Mouse (Mus musculus) MEL (cell line): ENCODE measurements at regions not wholly inside any gene's neighbourhood (a gene's known extent, or its start where the extent isn't known, plus 50 kb on each side); places are given as distances from the start of the nearest gene placed in this dataset.

Experiments used
- DNase-seq: peaks from one replicate; pipeline ENCODE4 v3.0.0; 2011; ENCODE audit warnings: low read depth, low spot score
- H3K27ac ChIP-seq: 2 replicates; pipeline ENCODE4 v1.5.1; 2012; ENCODE audit warnings: low read depth, mild to moderate bottlenecking, control low read depth, low read length, moderate library complexity; ENCODE audit not compliant: control insufficient read depth
- H3K27me3 ChIP-seq, 2 experiments: fragments of 150-350 bp in 1 of 2; sonication (generic) in 1 of 2; 2 replicates each; pipeline ENCODE4 v1.6.1; 2012; ENCODE audit warnings: low read length in 2 of 2, mild to moderate bottlenecking in 2 of 2, improper control_type of control experiment in 1 of 2, moderate library complexity in 1 of 2; ENCODE audit not compliant: insufficient read depth in 2 of 2, control insufficient read depth in 1 of 2
- H3K36me3 ChIP-seq, 2 experiments: 2 replicates each; pipeline ENCODE4 v1.6.1; 2012 to 2014; ENCODE audit warnings: low read length in 2 of 2, improper control_type of control experiment in 1 of 2, inconsistent platforms in 1 of 2, mild to moderate bottlenecking in 1 of 2; ENCODE audit not compliant: insufficient read depth in 2 of 2, control insufficient read depth in 1 of 2
- H3K4me1 ChIP-seq, 2 experiments: fragments of 150-350 bp in 1 of 2; sonication (generic) in 1 of 2; 2 replicates each; pipeline ENCODE4 v1.6.1; 2012; ENCODE audit warnings: low read length in 2 of 2, improper control_type of control experiment in 1 of 2, mild to moderate bottlenecking in 1 of 2; ENCODE audit not compliant: insufficient read depth in 2 of 2, control insufficient read depth in 1 of 2
- H3K4me3 ChIP-seq, 2 experiments: fragments of 150-350 bp in 1 of 2; sonication (generic) in 1 of 2; 2 replicates each; pipeline ENCODE4 v1.5.1; 2012; ENCODE audit warnings: low read depth in 2 of 2, low read length in 2 of 2, mild to moderate bottlenecking in 2 of 2, moderate library complexity in 2 of 2, control low read depth in 1 of 2, improper control_type of control experiment in 1 of 2; ENCODE audit not compliant: control insufficient read depth in 1 of 2, insufficient read depth in 1 of 2
- H3K79me2 ChIP-seq: 2 replicates; pipeline ENCODE4 v1.6.1; 2012; ENCODE audit warnings: mild to moderate bottlenecking, low read length, moderate library complexity; ENCODE audit not compliant: control insufficient read depth, poor library complexity, insufficient read depth
- H3K9ac ChIP-seq: 2 replicates; pipeline ENCODE4 v1.6.1; 2012; ENCODE audit warnings: low read depth, mild to moderate bottlenecking, control low read depth, low read length, moderate library complexity; ENCODE audit not compliant: control insufficient read depth, poor library complexity, severe bottlenecking
- H3K9me3 ChIP-seq: fragments of 150-350 bp; sonication (generic); replicated peaks from 2 replicates; pipeline ENCODE4 v1.6.1; 2012; ENCODE audit warnings: mild to moderate bottlenecking, low read length, improper control_type of control experiment, moderate library complexity; ENCODE audit not compliant: insufficient read depth
- BHLHE40 ChIP-seq: IDR thresholded peaks from 2 replicates; pipeline ENCODE4 v1.6.1; 2012; ENCODE audit warnings: low read depth, mild to moderate bottlenecking, inconsistent platforms, low read length, improper control_type of control experiment, borderline replicate concordance
- CHD1 ChIP-seq: IDR thresholded peaks from 2 replicates; pipeline ENCODE4 v1.6.1; 2012; ENCODE audit warnings: low read depth, mild to moderate bottlenecking, inconsistent platforms, low read length, improper control_type of control experiment
- CHD2 ChIP-seq: IDR thresholded peaks from 2 replicates; pipeline ENCODE4 v1.6.1; 2011; ENCODE audit warnings: low read length, improper control_type of control experiment
- CTCF ChIP-seq, 3 experiments: IDR thresholded peaks in 2 of 3; conservative IDR thresholded peaks in 1 of 3; 2 replicates each; pipeline ENCODE4 v1.5.1; 2011 to 2012; ENCODE audit warnings: low read length in 3 of 3, low read depth in 2 of 3, mild to moderate bottlenecking in 2 of 3, improper control_type of control experiment in 1 of 3, inconsistent platforms in 1 of 3, mixed read lengths in 1 of 3, moderate library complexity in 1 of 3; ENCODE audit not compliant: control insufficient read depth in 1 of 3, insufficient read depth in 1 of 3, poor library complexity in 1 of 3, severe bottlenecking in 1 of 3
- E2F4 ChIP-seq: IDR thresholded peaks from 2 replicates; pipeline ENCODE4 v1.6.1; 2011; ENCODE audit warnings: low read depth, low read length, improper control_type of control experiment, borderline replicate concordance
- ETS1 ChIP-seq: IDR thresholded peaks from 2 replicates; pipeline ENCODE4 v1.6.1; 2012; ENCODE audit warnings: low read depth, mild to moderate bottlenecking, inconsistent platforms, low read length, improper control_type of control experiment, moderate library complexity
- GABPA ChIP-seq: IDR thresholded peaks from 2 replicates; pipeline ENCODE4 v1.6.1; 2012; ENCODE audit warnings: low read depth, mild to moderate bottlenecking, inconsistent platforms, low read length, improper control_type of control experiment, moderate library complexity
- MAZ ChIP-seq: IDR thresholded peaks from 2 replicates; pipeline ENCODE4 v1.6.1; 2012; ENCODE audit warnings: low read depth, mild to moderate bottlenecking, inconsistent platforms, low read length, improper control_type of control experiment
- MEF2A ChIP-seq: IDR thresholded peaks from 2 replicates; pipeline ENCODE4 v1.6.1; 2014; ENCODE audit warnings: low read depth, mild to moderate bottlenecking, inconsistent platforms, low read length, improper control_type of control experiment; ENCODE audit not compliant: poor library complexity, insufficient replicate concordance, severe bottlenecking; ENCODE audit errors: extremely low read depth
- MYB ChIP-seq: IDR thresholded peaks from 2 replicates; pipeline ENCODE4 v1.6.1; 2011; ENCODE audit warnings: mild to moderate bottlenecking, low read depth, low read length, improper control_type of control experiment
- NELFE ChIP-seq: IDR thresholded peaks from 2 replicates; pipeline ENCODE4 v1.6.1; 2011; ENCODE audit warnings: low read depth, low read length, improper control_type of control experiment
- NRF1 ChIP-seq: IDR thresholded peaks from 2 replicates; pipeline ENCODE4 v1.6.1; 2014; ENCODE audit warnings: low read depth, mild to moderate bottlenecking, inconsistent platforms, low read length, improper control_type of control experiment, moderate library complexity; ENCODE audit not compliant: poor library complexity, insufficient read depth, severe bottlenecking
- POLR2AphosphoS5 ChIP-seq: IDR thresholded peaks from 2 replicates; pipeline ENCODE4 v1.6.1; 2012; ENCODE audit warnings: low read depth, borderline replicate concordance, mild to moderate bottlenecking, inconsistent platforms, low read length, moderate library complexity, mixed read lengths
- RAD21 ChIP-seq: IDR thresholded peaks from 2 replicates; pipeline ENCODE4 v1.6.1; 2011; ENCODE audit warnings: mild to moderate bottlenecking, low read depth, low read length, improper control_type of control experiment
- RCOR1 ChIP-seq: IDR thresholded peaks from 2 replicates; pipeline ENCODE4 v1.6.1; 2012; ENCODE audit warnings: low read depth, mild to moderate bottlenecking, inconsistent platforms, low read length, improper control_type of control experiment
- TAL1 ChIP-seq: IDR thresholded peaks from 2 replicates; pipeline ENCODE4 v1.6.1; 2012; ENCODE audit warnings: mild to moderate bottlenecking, inconsistent platforms, low read length, moderate library complexity, mixed read lengths
- TCF12 ChIP-seq: IDR thresholded peaks from 2 replicates; pipeline ENCODE4 v1.6.1; 2014; ENCODE audit warnings: low read depth, mild to moderate bottlenecking, inconsistent platforms, low read length, improper control_type of control experiment, moderate library complexity
- UBTF ChIP-seq: IDR thresholded peaks from 2 replicates; pipeline ENCODE4 v1.6.1; 2012; ENCODE audit warnings: low read depth, mild to moderate bottlenecking, inconsistent platforms, low read length, improper control_type of control experiment, moderate library complexity, borderline replicate concordance; ENCODE audit not compliant: insufficient read depth
- USF1 ChIP-seq: IDR thresholded peaks from 2 replicates; pipeline ENCODE4 v1.6.1; 2014; ENCODE audit warnings: low read depth, mild to moderate bottlenecking, inconsistent platforms, low read length, improper control_type of control experiment, moderate library complexity

DNA sequence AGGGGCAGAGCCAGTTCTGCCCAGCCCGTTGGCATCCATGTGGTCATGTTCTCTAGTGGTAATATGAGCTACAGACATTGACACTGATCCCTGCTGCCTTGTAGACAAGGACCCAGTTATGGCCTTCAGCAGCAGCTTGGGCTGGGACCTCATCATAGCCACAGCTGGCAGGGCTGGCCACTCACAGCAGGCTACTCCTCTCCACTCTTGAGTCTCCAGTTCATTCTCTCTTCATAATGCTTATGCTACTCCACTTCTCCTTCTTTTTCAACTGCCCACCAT lies 249.4 kb upstream of the Pex5l start:
- no peak for TF ChIP-seq BHLHE40
- TF ChIP-seq TCF12, result no peak
- TF ChIP-seq USF1, result no peak
- TF ChIP-seq POLR2AphosphoS5, result no peak
- TF ChIP-seq NRF1, result no peak
- TF ChIP-seq, all 39 proteins: peak for 0
- Histone ChIP-seq H3K4me1 (no peaks in the 10 kb centered on the region), H3K9me3 (no peaks in the 10 kb centered on the region), H3K27me3 (no peaks in the 10 kb centered on the region), H3K36me3 (no peaks in the 10 kb centered on the region), H3K79me2 (no peaks in the 10 kb centered on the region), H3K9ac (no peak overlapping the region), H3K4me3 (no peak overlapping the region), H3K27ac (no peak overlapping the region)
- DNase-seq, result no peak

DNA sequence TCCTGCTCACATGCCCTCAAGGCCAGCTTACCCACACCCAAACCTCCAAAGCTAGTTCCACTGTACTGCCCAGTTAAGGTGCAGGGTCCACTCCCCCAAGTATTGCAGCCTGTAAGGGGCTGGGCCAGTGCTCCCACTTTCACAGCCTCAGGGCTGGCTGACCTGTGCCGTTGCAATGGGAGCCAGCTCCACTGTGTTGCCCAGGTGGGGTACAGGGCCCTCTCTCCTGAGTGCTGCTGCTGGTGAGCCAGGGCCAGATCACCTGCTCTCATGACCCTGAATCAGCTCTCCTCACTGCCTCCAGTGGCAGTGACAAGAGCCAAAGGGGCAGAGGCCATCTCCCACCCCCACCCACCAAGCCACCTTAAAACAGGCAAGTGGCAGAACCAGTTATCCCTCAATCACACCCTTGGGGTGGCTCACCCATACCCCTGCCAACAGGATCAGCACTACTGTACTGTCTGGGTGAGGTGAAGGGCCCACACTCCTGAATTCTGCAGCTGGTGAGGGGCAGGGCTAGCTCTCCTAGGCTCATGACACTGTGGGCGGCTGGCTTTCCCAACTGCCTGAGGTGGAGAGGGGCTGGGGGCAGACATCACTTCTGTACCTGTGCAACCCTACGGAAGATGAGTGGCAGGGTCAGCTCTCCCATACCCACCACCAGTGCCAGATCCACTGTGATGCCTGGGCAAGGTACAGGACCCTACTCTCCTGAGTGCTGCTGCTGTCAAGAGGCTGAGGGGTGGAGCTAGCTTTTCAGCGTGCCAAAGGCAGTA lies 248.9 kb upstream of the Pex5l start:
- TF ChIP-seq CHD2 (no peak), RAD21 (no peak), CTCF (IDR thresholded peaks at IDR 0.05 in 2 of 3, conservative IDR thresholded peaks at IDR 0.05 in 1 of 3; ENCODE audit: control insufficient read depth in 1 of 3, insufficient read depth in 1 of 3, low read depth in 2 of 3, low read length in 3 of 3, poor library complexity in 1 of 3, severe bottlenecking in 1 of 3) (no peak), MYB (no peak), MAZ (no peak), GABPA (no peak), NELFE (no peak), UBTF (no peak), MEF2A (no peak), RCOR1 (no peak)
- TF ChIP-seq, all 39 proteins: peak for 0
- DNase-seq, result no peak
- no peak overlapping the region for H3K27ac ChIP-seq

DNA sequence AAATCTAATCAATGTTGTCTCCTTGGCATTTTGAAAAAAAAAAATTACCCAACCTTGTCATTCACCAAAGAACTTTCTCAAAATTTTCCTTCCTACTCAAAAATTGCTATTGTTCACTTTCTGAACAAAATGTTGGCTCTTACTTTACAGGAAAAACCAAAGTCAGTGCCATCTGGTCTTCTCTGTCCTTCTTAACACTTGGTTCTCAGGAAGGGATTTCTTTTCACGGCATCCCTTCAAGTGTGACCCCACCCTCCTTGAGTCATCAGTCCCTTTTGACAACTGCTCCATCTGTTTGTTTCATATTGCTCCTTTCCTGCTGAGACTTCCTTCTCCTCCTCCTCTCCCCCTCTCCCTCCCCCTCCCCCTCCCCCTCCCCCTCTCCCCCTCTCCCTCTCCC lies 245.1 kb upstream of the Pex5l start:
- Histone ChIP-seq H3K4me1 (no peaks in the 10 kb centered on the region), H3K4me3 (no peak overlapping the region), H3K27ac (no peak overlapping the region), H3K36me3 (no peaks in the 10 kb centered on the region), H3K9ac (no peak overlapping the region), H3K27me3 (no peaks in the 10 kb centered on the region), H3K9me3 (no peaks in the 10 kb centered on the region), H3K79me2 (no peaks in the 10 kb centered on the region)
- DNase-seq, result no peak
- no peak for TF ChIP-seq CHD1
- no peak for TF ChIP-seq MAZ
- TF ChIP-seq CHD2, result no peak
- TF ChIP-seq E2F4, result no peak
- TF ChIP-seq RAD21, result no peak
- no peak for TF ChIP-seq USF1
- TF ChIP-seq ETS1, result no peak
- no peak for TF ChIP-seq NRF1
- TF ChIP-seq BHLHE40, result no peak
- TF ChIP-seq TAL1, result no peak

More for the DNA sequence above, 248.9 kb upstream of the Pex5l start:
- no peak overlapping the region for H3K9ac ChIP-seq
- H3K9me3 ChIP-seq, result no peaks in the 10 kb centered on the region
- no peaks in the 10 kb centered on the region for H3K4me1 ChIP-seq
- no peaks in the 10 kb centered on the region for H3K79me2 ChIP-seq
- no peaks in the 10 kb centered on the region for H3K27me3 ChIP-seq
- H3K4me3 ChIP-seq, result no peak overlapping the region
- no peaks in the 10 kb centered on the region for H3K36me3 ChIP-seq
